Mouse (Mus musculus) lung, adult 2 months (tissue): ENCODE data around the gene Zbtb34. TPM values are rescaled to one million over a fixed set of nuclear protein-coding genes. Genes with fewer than 3 reads are reported as not detected.
A peak's percentile ranks its signal among the peaks of the same experiment; 100 is the strongest.

Experiments
- DNase-seq: peaks from one replicate; pipeline ENCODE4 v3.0.0; 2022
- H3K4me1 ChIP-seq: fragments of 200-500 bp; 2 replicates; pipeline ENCODE4 v1.6.1; 2011; ENCODE audit warnings: low read length; ENCODE audit not compliant: control insufficient read depth, insufficient read depth
- H3K4me3 ChIP-seq: fragments of 200-500 bp; replicated peaks from 2 replicates; pipeline ENCODE3; 2011; ENCODE audit warnings: low read depth, mild to moderate bottlenecking, control low read depth, low read length; ENCODE audit errors: extremely low read depth
- CTCF ChIP-seq: fragments of 200-500 bp; IDR thresholded peaks from 2 replicates; pipeline ENCODE4 v1.5.1; 2011; ENCODE audit warnings: mild to moderate bottlenecking, low read length, control low read depth; ENCODE audit not compliant: insufficient read depth
- POLR2A ChIP-seq: fragments of 200-500 bp; IDR thresholded peaks from 2 replicates; pipeline ENCODE4 v1.6.1; 2011; ENCODE audit warnings: low read depth, mild to moderate bottlenecking, control low read depth, low read length, borderline replicate concordance; ENCODE audit errors: extremely low read depth
- WGBS: fragments of 180-500 bp; shearing (Covaris S2); methylation state at CpG from one replicate; pipeline ENCODE4 v1.1.7; 2018; 5-methylcytosine and 5-hydroxymethylcytosine counted together
- polyA plus RNA-seq: library from polyadenylated mRNA; depleted of rRNA; stranded (reverse); fragments of >200 nt; gene quantifications from 2 replicates; pipeline ENCODE4 v1.2.3, GENCODE M21; 2012

Gene Zbtb34
- polyA plus RNA-seq, 1 experiment: 16.4 TPM

DNA sequence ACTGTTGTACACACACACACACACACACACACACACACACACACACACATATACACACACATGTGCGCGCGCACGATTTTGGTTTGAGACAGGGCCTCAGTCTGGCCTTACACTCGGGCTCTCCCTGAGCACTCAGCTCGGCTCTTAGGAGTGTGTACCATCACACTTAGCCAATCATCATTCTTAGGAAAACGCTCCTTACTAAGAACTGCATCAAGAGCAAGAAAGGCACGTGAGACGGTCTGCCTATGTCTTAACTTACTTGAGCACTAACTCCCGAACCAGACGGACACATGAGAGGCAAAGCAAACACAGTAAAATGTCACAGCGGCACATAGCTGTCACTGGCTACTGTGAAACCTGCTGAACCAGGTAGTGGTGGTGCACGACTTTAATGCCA, 17.1 kb downstream of the Zbtb34 start:
- DNase-seq: no peak
- Histone ChIP-seq H3K4me3 (no peak overlapping the region), H3K4me1 (no peaks in the 10 kb centered on the region)
- 73% methylated on average over 13 of the region's 13 CpGs for WGBS
- TF ChIP-seq POLR2A (no peak), CTCF (no peak)

DNA sequence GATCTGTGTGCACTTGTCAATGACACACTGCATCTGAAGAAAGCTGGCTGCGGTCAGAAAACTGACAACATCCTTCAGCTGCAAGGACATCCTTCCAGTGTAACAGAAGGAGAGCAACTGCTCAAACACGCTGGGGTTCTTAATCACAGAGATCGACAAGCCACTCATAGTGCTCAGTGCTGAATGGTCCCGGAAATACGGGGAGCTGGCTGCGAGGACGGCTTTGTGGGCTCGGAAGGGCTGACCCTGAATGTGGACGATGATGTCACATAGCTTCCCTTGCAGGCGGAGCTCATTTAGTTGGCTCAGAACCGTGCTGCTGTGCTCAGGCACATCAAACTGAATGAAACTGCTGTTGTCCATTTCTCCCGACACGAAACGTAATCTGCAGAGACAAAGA, 19.0 kb downstream of the Zbtb34 start:
- TF ChIP-seq POLR2A: no peak
- TF ChIP-seq CTCF: no peak
- WGBS: 71% methylated on average over 14 of the region's 14 CpGs
- DNase-seq: no peak
- Histone ChIP-seq H3K4me1 (no peaks in the 10 kb centered on the region), H3K4me3 (no peak overlapping the region)

DNA sequence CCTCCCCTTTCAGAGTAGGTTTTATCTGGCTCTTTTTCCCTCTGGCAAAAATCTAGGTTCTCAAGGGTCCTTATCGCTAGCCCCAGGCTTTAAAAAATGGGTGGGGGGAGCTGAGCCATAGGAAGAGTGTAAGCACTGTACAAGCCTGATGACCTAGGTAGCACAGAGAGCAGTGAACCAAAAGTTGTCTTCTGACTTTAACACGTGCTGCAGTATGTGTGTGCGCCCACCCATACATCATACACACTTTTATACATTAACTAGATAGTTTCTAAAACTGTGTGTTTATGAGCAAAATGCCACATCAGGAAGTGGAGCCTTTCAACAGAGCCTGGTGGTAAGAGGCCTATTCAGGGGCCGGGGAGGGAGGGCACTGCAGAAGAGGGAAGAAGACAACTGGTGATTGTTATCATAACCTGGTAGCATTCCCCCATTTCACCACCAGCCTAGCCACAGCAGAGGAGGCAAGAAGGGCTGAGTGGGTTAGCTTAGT, 27.6 kb downstream of the Zbtb34 start:
- no peak for TF ChIP-seq CTCF
- no peak for TF ChIP-seq POLR2A
- H3K4me3 ChIP-seq: no peak overlapping the region
- WGBS: 58% methylated on average over 4 of the region's 4 CpGs
- DNase-seq: no peak
- H3K4me1 ChIP-seq: peaks cover 3% of the 10 kb centered on the region

DNA sequence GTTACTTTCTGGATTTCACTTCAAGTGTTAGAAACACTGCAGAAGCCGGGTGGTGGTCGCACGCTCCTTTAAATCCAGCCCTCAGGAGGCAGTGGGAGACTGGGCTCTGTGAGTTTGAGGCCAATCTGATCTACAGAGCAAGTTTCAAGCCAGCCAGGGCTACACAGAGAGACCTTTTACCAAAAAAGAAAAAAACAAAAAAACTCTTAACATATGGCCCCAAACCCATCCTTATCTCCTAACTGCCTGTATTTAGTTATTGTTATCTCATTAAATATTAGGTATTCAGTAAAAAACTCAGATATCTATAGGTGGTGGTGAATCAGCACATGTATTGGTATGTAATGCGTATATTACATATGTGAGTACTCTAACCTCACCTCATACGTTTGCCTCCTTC, 28.5 kb downstream of the Zbtb34 start:
- H3K4me1 ChIP-seq: peaks cover 3% of the 10 kb centered on the region
- DNase-seq: no peak
- WGBS: 70% methylated on average over 5 of the region's 5 CpGs
- TF ChIP-seq POLR2A: no peak
- TF ChIP-seq CTCF: no peak
- no peak overlapping the region for H3K4me3 ChIP-seq

DNA sequence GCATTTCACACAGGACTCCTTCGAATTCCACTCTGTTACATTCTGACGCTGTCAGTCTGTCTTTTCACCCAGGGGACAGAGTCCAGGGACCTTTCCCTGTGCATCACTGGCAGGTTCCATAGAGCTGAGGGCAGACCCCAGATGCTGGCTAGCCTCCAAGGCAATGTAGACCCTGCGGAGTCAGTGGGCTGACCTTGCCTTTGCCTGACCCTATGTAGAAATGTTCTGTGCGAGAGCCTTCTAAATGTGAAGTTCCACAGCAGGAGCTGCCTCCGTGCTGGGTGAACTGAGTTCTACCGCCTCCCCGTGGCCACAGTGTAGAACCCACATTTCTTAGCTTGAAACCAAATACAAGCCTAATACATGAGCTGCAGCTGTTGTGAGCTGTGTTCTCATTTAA, 28.9 kb downstream of the Zbtb34 start:
- peaks cover 3% of the 10 kb centered on the region for H3K4me1 ChIP-seq
- DNase-seq: peak; percentile 56
- WGBS: 31% methylated on average over 7 of the region's 7 CpGs
- no peak overlapping the region for H3K4me3 ChIP-seq
- TF ChIP-seq POLR2A: no peak
- peak; percentile 76; the same call in 1 of the 2 replicates for TF ChIP-seq CTCF

DNA sequence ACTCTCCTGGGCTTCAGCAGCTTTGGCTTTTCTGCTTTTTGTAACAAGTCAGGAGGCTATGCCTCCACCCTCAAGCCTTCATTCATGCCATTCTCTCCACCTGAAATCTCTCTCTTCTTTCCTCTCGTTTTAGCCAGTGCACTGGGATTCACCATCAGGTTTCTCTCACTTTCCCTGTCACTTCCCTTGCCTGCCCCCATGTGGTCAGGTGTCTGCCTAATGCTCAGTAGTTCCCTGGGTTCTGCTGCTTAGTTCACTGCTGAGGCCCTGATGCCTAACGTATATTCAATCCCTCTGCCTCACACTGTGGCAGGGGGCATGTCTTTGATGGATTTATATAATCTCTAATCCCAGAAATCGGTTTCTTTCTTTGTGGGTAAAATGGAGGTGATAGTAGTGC, 29.9 kb downstream of the Zbtb34 start:
- TF ChIP-seq POLR2A (no peak), CTCF (no peak)
- H3K4me1 ChIP-seq: no peaks in the 10 kb centered on the region
- H3K4me3 ChIP-seq: no peak overlapping the region
- WGBS: 39% methylated on average over 3 of the region's 3 CpGs
- DNase-seq: no peak

DNA sequence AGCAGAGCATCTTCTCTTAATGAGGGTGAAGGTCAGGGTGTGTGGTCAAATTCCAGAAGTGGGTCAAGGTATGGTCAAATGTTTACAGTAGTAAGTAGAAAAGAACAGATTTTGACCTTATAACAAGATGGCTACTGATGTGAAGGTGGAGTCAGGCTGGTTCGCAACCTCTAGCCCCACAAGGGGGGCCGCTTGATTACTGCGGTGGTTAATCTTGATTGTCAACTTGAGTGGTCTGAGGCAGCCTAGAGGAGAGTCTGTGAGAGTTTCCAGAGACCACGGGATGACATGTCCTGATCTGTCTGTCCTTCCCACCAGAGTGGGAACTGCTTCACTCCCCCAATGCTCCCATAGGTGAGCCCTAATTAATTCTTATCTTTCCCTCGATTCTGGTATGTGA, 30.6 kb downstream of the Zbtb34 start:
- H3K4me3 ChIP-seq: no peak overlapping the region
- no peaks in the 10 kb centered on the region for H3K4me1 ChIP-seq
- TF ChIP-seq POLR2A (no peak), CTCF (no peak)
- 76% methylated on average over 5 of the region's 5 CpGs for WGBS
- DNase-seq: no peak

DNA sequence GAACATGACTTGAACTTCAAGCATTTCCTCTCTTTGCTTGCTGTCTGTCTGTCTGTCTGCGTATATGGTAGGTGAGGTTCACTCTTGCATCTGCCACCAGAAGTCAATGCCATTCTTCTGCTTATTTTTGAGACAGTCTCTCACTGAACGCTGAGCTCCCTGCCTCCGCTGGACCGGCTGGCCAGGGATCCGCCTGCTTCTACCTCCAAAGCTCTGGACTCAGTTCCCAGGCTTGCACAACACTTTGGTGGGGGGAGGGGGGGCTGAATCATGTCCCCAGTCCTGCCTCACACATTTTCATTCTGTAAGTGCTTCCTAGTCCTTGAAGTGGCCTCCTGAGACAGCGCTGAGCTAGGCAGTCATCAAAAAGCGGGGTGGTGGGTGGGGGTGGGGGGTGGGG, 32.0 kb downstream of the Zbtb34 start:
- Histone ChIP-seq H3K4me3 (no peak overlapping the region), H3K4me1 (no peaks in the 10 kb centered on the region)
- TF ChIP-seq POLR2A (no peak), CTCF (no peak)
- 58% methylated on average over 6 of the region's 7 CpGs for WGBS
- DNase-seq: no peak

DNA sequence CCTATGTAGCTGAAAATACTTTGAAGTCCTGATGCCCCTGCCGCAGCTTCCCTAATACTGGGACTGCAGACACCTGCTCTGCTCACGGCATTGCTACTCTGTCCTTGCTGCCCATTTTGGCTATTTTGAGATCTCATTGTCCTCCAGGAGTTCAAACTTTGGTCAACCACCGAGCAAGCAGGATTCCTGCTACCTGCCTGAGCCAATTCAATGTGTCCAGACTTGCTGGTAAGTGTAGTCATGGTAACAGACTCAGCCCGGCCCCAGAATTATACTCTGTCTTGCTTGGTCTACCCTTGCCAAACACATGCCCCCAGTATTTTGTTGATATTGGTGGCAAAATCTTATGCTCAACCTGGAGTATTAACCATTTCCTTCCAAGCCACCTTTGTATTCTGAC, 34.1 kb downstream of the Zbtb34 start:
- H3K4me3 ChIP-seq: no peak overlapping the region
- DNase-seq: no peak
- no peaks in the 10 kb centered on the region for H3K4me1 ChIP-seq
- WGBS: 57% methylated on average over 4 of the region's 4 CpGs
- TF ChIP-seq POLR2A: no peak
- TF ChIP-seq CTCF: no peak

DNA sequence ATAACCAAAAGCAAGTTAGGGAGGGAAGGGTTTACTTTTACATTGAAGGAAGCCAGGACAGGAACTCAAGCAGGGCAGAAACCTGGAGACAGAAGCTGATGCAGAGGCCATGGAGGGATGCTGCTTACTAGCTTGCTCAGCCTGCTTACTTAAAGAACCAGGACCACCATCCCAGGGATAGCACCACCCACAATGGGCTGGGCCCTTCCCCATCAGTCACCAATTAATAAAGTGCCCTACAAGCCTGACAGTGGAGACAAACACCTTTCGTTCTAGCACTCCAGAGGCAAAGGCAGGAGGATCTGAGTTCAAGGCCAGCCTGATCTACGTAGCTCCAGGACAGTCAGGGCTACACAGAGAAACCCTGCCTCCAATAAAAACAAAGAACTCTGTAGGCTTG, 36.1 kb downstream of the Zbtb34 start:
- 81% methylated on average over 2 of the region's 2 CpGs for WGBS

More for the DNA sequence above, 36.1 kb downstream of the Zbtb34 start:
- Histone ChIP-seq H3K4me1 (no peaks in the 10 kb centered on the region), H3K4me3 (no peak overlapping the region)
- DNase-seq: no peak
- no peak for TF ChIP-seq CTCF
- no peak for TF ChIP-seq POLR2A
